Mouse (Mus musculus) inflammation-experienced regulatory T-cells, adult 6 months (primary cell): ENCODE measurements around the gene Serpine1. TPM values are rescaled to one million over a fixed set of nuclear protein-coding genes. Genes with fewer than 3 reads are reported as not detected.
"Not testable (repeated sequence)": the region's sequence is repeated elsewhere in the genome, so short reads cannot be mapped to it uniquely, and the experiment has no call there.

Experiments
- ATAC-seq: one replicate; pipeline ENCODE4 v1.8.0; 2017
- polyA plus RNA-seq, 3 experiments: library from polyadenylated mRNA; unstranded; fragments of 100-300 nt; shearing (Covaris generic); gene quantifications; one replicate each; pipeline ENCODE4 v1.2.1; 2017

The Serpine1 gene
- not detected for polyA plus RNA-seq

GRCm38 (mm10) chr5:137072079-137072960 lies at the start of gene Serpine1:
Gene Serpine1 (minus strand): TSS chr5:137072268.
- ATAC-seq: peak; percentile 56

GRCm38 (mm10) chr5:137121280-137121679 lies 49.2 kb upstream of the Serpine1 start:
- ATAC-seq: no peak

DNA sequence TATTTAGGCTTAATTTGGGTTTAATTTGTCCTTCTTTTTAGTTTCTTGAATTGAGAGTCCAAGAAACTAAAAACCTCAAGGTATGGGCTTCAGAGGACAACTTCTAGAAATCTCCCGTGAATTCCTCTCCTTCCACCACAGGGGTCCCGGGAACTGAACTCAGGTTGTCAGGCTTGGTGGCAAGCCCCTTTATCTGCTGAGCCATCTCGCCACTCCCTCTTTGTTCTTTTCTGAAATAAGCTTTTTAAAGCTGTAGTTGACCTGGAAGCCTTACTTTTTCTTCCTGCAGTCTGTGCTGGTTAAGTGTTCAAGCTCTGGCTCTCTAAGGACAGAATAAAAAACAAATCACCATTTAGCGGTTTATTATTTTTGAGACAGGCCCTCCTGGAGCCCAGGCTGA lies 46.8 kb upstream of the Serpine1 start:
- ATAC-seq: no peak

GRCm38 (mm10) chr5:137117994-137118393 lies 45.9 kb upstream of the Serpine1 start:
- ATAC-seq: not testable (repeated sequence)

DNA sequence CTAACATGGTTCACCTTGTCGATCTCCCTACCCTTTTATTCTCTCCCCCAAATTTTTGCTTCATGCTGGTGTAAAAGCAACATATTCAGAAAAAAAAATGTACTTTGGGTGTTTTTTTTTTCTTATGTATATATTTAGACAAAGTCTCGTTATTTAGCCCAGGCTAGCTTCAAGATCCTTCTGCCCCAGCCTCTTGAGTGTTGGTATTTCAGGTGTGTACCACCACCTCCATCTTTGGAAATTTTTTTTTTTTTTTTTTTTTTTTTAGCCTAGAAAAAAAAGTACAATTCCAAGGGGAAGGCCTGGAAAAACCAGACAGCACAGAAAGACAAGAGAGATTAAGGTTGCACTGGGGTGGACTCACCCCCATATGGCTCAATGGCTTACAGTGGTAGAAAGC lies 44.9 kb upstream of the Serpine1 start:
- no peak for ATAC-seq

DNA sequence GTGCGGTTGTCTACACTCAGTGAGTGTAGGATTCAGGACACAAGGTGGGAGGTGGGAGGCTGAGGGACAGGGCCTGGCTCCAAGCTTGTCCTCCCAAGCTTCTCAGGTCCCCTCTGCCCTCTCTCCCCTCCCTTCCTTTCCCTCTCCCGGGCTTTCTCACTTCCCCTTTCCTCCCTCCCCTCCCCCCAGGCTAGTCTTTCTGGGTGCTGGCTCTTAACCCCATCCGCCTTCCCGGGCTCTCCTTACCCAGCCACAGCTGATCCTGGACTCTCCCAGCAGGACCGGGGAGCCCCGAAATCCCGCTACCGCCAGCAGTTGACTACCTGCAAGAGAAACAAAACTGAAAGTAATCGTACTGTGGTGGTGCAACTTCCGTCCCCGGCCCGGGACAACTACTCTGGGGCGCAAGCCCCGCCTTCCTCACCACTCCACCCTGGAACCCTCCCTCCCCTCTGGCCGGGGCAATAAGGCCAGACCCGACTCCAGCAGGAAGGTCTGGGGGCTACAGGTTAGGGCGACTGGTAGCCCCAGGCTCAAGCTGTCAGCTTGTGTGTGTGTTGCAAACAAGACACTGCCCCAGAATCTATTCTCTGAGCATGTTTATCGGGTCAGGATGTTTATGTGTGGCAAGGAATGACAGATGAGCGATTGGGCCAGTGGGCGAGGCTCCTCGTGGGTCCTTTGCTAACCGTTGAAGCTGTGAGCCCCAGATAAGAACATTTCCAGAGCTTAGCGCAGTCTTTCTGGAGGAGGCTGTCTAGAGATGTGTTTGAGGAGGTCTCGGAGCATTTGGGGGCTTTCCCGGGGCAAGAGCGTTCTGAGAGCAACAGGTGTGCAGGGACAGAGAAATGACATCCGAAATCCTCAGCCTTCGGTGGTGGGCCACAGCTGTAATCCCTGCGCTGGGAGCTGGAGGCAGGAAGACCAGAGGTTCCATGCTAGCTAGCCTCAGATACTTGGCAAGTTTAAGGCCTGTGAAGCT lies 44.1 kb upstream of the Serpine1 start, which contains the start of gene Trim56:
Gene Trim56, minus strand, starts transcription at position 344 of the 982 bp plus-strand sequence.
- ATAC-seq: peak; percentile 91

- ATAC-seq: no peak
Observed at GRCm38 (mm10) chr5:137114891-137115561, 43.0 kb upstream of the Serpine1 start.

DNA sequence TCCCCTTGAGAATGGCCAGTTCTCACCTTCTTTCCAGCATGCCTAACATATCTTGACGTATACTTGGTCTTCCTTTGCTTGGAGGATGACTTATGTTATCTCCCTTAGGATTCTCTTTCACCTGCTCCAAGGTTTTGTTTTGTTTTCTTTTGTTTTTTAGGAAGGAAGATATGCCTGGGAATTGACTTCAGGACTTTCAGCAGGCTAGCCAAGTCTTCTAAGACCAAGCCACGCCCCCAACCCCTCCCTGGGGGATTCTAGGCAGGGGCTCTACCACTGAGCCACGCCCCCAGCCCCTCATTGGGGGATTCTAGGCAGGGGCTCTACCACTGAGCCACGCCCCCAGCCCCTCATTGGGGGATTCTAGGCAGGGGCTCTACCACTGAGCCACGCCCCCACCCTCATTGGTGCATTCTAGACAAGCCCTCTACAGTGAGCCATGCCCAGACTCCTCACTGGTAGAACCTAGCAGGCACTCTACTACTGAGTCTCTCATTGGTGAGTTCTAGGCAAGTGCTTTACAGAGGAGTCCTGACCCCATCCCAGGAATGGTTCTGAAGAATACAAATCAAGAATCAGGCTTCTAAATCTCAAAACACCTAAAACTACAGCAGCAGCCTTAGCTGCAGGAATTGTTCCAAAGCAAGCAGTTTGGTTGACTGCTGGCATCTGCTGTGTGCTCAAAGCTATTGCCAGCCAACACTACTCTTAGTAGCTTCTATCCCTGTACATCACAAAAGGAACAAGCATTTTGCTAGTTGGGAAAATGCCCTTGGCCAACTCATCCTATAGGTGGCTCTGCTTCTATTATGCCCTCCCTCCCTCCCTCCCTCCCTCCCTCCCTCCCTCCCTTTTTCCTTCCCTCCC lies 39.7 kb upstream of the Serpine1 start:
- no peak for ATAC-seq

GRCm38 (mm10) chr5:137110863-137111262 lies 38.8 kb upstream of the Serpine1 start:
- no peak for ATAC-seq

DNA sequence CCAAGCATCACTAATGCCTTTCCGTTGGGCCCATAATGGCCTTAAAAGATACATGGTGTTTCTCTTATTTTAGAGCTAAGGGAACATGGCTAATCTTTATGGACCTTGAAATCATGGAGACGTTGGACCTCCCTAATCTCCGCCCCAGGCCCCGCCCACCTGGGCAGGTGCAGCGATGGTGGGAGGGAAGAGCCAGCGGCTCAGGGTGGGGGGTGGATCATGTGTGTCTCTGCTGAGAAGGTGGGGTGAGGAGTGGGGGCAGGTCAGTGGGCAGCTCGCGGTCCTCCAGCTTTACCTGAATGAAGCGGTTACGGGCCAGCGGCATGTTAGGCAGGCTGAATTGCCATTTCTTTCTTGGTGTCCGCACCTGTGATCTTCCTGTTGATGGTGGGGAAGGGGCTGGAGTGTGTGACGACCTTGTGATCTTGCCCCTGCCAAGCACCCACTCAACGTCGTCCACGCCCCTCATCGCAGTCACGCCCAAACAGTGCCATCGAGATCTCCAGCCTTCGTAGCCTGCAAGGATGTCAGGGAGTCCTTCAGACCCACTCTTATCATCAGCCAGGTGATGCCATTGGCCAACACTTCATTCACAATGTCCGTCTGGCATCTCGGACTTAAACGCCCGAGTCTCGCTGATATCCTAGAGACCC lies 38.0 kb upstream of the Serpine1 start:
- ATAC-seq: no peak

- no peak for ATAC-seq
Observed at GRCm38 (mm10) chr5:137108111-137108510, 36.0 kb upstream of the Serpine1 start.

DNA sequence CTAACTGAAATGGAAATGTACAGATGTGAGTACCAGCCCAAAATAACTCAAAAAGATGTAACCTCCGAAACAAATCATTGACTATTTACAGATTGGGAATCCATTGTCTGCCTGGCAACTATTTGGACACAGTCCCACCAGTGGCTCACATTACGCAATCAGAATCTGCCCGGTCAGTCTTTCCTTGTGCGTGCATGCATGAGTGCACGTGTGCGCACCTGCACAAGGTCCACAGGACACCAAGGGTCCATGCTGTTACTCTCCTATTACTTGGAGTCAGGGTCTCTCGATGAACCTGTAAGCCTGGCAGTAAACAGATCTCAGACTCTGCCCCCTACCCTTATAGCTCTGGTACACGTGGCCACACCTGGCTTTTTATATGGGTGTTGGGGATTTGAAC lies 35.6 kb upstream of the Serpine1 start:
- ATAC-seq: no peak

- peak; percentile 42 for ATAC-seq
Observed at GRCm38 (mm10) chr5:137107024-137107423, 35.0 kb upstream of the Serpine1 start.

DNA sequence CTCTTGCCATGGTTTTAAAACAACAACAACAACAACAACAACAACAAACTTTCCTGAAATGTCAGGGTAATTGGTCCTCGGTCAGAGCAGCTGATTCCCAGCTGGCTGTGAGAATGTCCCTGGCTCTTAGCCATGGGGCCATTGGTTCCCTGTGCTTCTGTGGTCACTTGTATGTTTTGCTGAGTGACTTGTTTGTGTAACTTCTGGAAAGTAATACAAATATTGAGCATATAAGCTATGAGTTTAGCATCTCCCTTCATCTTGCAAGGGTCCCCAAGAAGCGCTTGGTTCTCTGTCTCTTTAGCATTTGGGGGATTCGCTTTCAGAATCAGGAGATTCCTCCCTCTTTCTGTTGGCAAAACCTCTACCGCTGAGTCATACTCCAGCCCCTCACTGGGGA lies 34.4 kb upstream of the Serpine1 start:
- ATAC-seq: no peak

DNA sequence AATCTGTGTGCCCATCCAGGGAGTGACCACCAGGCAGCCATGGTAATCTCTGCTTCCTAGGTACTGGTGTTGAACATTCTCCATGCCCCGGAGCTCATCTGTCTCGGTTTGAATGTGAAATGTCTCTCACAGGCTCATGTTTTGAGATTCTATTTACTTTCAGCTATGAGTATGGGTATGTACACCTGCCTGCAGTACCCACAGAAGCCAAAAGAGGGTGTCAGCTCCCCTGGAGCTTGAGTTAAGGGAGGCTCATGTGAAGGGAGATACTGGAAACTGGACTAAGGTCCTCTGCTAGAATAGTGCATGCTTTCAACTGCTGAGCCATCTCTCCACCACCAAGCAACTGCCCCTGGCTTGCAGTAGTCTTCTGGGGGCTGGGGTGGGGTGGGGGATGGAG lies 31.9 kb upstream of the Serpine1 start:
- ATAC-seq: no peak

DNA sequence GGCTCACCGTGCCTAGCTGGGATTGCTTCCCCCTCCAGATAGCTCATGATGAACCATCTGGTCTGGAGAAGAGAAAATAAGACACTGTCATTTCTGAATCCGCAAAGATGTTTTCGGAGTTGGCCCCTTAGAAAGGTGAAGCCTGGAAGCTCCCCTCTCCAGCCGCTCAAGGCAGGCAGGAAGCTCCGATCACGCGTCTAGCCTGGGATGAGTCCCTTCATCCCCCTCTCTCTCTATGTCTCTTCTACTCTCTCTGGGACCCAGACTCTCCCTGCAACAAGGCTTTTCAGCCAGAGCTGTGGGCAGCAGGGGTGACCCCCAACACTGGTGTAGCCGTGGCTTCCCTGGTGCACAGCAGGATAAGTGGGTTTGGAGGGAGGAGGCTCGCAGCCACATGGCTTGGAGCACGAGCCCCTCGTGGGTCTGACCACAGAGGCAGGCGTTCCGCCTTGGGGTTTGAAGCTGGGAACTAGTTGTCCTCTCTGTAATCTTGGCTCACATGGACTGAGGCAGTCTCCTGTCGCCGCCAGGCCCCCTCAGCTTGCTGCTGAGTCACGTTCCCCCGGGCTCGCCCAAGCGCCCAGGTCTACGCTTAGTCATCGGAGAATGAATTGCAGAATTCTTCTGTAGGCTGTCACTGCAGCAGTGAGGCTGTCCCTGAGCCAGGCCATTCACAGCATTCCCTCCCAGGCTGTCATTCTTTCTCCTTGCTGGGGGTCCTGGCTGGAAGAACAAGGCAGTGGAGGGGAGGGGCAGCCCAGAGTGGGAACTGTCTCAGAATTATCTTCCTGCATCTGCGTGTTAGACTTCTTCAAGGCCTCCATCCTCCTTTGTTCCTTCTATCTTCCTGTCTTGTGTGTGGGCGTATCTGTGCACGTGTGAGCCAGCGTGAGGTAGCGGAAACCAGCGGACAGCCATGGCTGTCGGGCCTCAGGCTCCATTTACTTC lies 30.8 kb upstream of the Serpine1 start:
- peak; percentile 89 for ATAC-seq

GRCm38 (mm10) chr5:137102078-137102477 lies 30.0 kb upstream of the Serpine1 start:
- no peak for ATAC-seq

- ATAC-seq: no peak
Observed at GRCm38 (mm10) chr5:137100660-137101059, 28.6 kb upstream of the Serpine1 start.

DNA sequence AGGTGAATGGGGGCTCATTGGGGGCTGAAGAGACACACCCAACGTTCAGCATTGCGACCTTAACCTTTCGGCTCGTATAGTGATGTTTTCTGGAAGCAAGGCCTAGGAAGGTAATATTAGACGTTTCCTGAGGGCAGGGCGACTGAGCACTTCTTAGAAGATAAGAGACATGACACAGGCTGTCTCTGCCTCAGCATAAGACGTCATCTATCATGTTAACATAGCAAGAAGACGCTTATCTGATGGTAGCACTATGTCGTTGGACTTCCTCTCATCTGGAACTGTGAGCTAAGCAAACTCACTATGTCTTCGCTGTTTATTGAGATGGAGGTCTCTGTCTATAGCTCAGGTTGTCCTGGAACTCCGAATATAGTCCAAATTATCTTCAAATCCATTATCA lies 26.4 kb upstream of the Serpine1 start:
- ATAC-seq: no peak

DNA sequence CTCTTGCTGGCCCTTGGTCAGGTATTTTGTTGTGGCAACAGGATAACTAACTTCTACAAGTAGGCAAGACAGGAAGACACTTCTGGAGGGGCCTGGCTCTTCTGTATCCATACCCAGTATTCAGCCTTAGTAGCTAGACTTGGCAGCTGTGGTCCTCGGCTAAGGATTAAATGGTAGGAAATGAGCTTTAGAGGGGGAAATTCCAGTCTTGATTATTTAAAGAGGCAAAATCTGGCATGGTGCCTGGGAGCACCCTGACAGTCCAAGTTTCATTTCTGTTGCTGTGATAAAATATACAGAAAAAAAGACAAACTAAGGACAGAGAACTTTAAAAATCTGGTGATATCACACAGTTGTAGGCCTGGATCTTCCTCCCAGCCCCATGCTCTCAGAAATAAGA lies 24.0 kb upstream of the Serpine1 start:
- no peak for ATAC-seq
